Mouse (Mus musculus) brain, embryonic 18.5 days (tissue): ENCODE data around the gene Emilin2.

Source experiments
- DNase-seq: peaks from one replicate; pipeline ENCODE4 v3.0.0-alpha.2; 2012; ENCODE audit warnings: low read depth, low spot score

Gene Emilin2

DNA sequence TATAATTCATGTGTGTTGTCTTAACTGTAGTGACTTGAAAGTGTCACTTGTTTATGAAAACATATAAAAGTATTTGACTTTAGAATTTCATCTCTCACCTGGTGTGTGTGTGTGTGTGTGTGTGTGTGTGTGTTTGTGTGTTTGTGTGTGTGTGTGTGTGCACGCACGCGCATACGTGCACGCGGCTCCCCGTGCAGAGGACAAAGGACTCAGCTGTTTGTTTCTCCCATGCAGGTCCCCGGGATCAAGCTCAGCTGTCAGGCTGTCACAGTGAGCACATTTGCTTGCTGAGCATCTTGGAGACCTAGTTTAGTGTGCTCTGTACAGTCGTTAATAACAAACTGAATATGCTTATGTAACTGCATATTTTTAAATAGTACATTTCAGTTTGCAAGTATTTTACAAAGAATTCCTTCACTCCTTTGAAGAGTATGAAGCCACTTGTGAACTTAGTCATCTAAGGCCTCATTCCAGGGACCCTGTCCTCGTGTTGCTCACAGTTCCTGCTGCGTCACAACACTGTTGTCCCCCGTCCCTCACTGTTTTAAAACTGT is 77.7 kb downstream of the Emilin2 start:
- no peak for DNase-seq

- DNase-seq: no peak
These were observed 78.6 kb downstream of the Emilin2 start for GRCm38 (mm10) chr17:71233210-71233609.

DNA sequence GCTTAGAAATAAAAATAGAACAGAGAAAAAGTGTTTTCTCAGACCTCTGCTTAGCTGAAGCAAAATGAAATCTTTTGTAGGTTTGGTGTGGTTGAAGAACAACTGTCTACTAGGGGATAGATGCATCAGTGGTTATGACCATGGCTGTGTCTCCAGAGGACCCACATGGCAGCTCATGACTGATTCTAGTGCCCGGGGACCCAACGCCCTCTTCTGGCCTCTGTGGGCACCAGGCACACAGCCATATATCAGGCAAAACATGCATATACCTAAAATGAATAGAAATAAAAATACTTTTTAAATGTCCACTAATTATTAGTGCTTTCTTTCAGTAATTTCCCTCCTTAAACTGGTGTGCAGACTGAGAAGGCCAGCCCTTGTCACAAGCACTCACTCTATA is 79.8 kb downstream of the Emilin2 start:
- DNase-seq: no peak

- no peak for DNase-seq
These were observed 81.6 kb downstream of the Emilin2 start for GRCm38 (mm10) chr17:71230108-71230709.

GRCm38 (mm10) chr17:71228651-71229050 is 83.1 kb downstream of the Emilin2 start:
- DNase-seq: no peak

- DNase-seq: no peak
These were observed 84.5 kb downstream of the Emilin2 start for GRCm38 (mm10) chr17:71227128-71227895.

- no peak for DNase-seq
These were observed 86.7 kb downstream of the Emilin2 start for GRCm38 (mm10) chr17:71225091-71225490.

- DNase-seq: no peak
These were observed 87.3 kb downstream of the Emilin2 start for GRCm38 (mm10) chr17:71224521-71224920.

DNA sequence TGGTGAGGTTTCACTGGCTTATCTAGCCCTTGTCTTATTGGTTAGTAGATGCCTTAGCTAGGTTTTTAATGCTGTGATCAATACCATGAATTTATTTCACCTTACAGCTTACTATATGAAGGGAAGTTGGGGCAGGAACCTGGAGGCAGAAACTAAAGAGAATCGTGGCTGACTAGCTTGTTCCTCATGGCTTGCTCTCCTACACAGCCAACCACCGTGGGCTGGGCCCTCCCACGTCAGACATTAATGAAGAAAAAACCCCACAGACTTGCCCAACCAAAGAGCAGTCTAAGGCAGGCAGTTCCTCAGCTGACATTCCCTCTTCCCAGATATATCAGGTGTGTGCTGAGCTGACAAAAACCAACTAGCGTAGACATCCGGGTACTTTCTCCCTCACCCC is 88.1 kb downstream of the Emilin2 start:
- no peak for DNase-seq

GRCm38 (mm10) chr17:71221383-71221782 is 90.4 kb downstream of the Emilin2 start:
- DNase-seq: no peak

DNA sequence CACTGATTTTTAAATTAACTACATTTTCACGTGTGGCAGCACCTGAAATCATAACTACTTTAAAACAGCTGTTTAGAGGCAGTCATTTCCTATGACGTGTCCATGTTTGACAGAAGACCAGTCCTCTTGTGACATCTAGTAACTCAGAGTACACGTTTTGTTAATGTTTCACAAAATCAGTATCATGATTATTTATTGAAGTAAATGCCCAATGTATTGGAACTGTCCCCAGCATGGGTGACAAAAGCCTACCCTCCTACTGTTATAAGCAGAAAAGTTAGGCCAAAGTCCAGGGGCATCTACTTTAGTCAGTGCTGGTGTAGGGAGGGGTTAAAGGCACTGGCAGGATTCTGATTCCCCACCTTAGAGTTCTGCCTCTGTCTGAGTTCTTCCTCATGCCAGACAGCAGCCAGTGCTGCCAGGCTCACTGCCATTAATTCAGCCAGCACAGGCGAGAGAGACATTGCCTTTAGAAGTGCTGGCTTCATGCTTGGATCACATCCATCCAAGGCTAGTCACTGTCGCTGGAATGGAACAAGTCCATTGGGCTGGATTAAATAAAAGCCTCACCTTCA is 94.6 kb downstream of the Emilin2 start:
- DNase-seq: no peak

DNA sequence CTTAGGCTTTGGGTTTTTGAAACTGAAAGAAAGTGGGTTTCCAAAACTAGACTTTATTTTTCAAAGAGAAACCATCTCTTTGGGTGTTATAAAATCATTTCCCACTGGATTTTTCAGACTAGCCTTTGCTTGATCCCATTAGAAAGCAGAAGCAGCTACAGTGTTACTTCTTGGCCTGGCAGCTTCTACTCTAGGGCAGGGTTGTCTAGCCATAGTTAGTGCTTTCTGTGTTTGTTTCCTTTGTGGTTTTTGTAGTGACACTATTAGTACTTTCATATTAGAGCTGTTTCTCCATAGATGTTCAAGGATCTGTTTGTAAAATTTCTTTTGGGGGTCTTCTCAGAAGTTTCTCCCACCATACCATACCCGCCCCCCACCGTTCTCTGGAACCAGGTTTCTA is 95.5 kb downstream of the Emilin2 start:
- no peak for DNase-seq

DNA sequence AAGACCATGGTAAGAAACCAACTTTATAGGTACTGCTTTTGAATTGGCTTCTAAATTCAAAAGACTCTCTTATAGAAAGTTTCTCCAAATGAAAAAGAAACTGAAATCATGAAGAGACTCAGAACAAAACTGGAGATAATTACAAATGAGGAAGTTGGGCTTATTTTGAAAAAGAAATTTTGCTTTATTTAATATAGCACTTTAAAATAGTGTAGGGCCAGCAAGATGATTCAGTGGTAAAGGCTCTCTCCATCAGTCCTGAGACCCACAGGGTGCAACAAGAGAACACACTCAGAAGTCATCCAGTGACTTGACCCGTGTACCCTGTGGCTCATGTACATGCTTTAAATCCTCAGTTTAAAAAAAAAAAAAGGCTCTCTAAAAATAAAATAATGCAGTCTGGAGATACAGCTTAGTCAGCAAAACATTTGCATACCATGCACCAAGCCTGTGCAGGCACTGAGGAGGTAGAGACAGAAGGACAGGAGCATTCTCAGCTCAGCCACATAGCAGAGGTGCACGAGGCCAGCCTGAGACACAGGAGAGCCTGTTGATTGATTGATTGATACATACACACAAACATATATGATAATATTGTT is 96.4 kb downstream of the Emilin2 start:
- no peak for DNase-seq

DNA sequence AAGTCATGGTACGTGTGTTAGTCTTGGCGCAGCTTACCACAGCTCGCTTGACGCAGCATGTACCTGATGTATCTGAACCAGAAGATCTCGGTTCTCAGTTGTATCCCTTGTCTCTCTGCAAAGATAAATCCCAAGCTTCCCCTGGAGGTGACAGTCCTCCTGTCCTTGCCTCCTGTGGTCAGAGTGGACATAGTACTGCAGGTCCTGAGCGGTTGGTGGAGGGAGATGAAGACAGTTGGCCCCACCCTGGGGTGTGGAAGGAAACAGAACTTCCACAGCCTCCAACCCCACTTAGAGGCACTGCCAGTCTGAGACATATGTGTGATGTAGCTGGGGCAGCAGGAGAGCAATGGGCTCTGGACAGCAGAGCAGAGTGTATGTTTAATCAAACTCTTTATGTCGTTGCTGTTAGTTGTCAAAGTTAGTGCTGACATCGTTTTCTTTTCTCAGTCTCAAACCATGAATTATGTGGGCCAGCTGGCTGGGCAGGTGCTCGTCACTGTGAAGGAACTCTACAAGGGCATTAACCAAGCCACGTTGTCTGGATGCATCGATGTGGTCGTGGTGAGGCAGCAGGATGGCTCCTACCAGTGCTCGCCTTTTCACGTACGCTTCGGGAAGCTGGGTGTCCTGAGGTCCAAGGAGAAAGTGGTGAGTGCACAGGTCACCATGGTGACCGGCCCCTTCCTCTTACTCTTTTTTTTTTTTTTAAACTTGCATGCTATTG is 97.1 kb downstream of the Emilin2 start:
- no peak for DNase-seq

GRCm38 (mm10) chr17:71213666-71214065 is 98.1 kb downstream of the Emilin2 start:
- no peak for DNase-seq

- DNase-seq: no peak
These were observed 99.7 kb downstream of the Emilin2 start for GRCm38 (mm10) chr17:71211962-71212646.

GRCm38 (mm10) chr17:71209936-71210335 is 101.8 kb downstream of the Emilin2 start:
- no peak for DNase-seq

DNA sequence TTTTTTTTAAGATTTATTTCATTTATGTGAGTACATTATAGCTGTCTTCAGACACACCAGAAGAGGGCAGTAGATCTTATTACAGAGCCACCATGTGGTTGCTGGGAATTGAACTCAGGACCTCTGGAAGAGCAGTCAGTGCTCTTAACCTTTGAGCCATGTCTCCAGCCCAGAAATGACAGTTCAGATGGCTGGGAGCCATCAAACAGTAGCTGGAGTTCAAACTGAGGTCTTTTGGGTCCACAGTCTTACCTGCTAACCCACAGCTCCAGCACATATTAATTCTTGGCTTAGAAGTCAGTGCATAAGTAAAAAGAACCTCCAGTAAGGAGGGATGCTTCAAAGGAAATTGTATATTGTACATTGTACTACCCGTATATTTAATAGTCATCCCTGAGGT is 102.9 kb downstream of the Emilin2 start:
- no peak for DNase-seq

GRCm38 (mm10) chr17:71208376-71208775 is 103.4 kb downstream of the Emilin2 start:
- DNase-seq: no peak

GRCm38 (mm10) chr17:71207268-71207667 is 104.5 kb downstream of the Emilin2 start:
- no peak for DNase-seq
